Mouse (Mus musculus): ENCODE results near the gene Camk1d.

DNA sequence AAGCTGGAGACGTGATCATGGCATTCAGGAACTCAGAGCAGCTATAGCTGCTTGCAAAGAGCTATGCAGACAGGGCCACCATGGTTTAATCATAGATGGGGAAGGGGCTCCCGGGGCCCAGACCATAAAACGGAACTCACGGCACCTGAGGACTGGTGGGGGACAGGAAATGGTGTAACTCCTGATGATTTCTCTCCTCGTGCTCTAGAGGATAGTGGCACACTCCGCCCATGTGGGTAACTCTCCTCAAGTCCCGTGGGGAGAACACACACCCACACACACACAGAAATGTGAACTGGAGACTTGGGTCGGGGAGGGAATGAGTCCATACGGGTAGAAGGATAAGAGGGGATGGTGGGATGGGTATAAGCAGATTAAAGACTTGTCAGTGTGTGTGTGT is 20.2 kb downstream of the Camk1d start:
- TF ChIP-seq ZC3H11A (IDR thresholded peaks at IDR 0.05; ENCODE audit: borderline replicate concordance, low read depth, low read length) = no peak
- no peak for TF ChIP-seq ZNF384 (IDR thresholded peaks at IDR 0.05; ENCODE audit: low read depth, low read length)
- no peak for TF ChIP-seq MAFK (IDR thresholded peaks at IDR 0.05; ENCODE audit: insufficient read depth, low read depth, low read length)
- no peak for TF ChIP-seq CHD2 (IDR thresholded peaks at IDR 0.05; ENCODE audit: low read depth, low read length)
- TF ChIP-seq HCFC1 (IDR thresholded peaks at IDR 0.05; ENCODE audit: borderline replicate concordance, insufficient read depth, low read length) = no peak
